In genomic region chr9:78447606-78447972, GRCm38 (mm10) we compare ENCODE assay signal across 8 mouse cellular contexts. TPM values are rescaled to one million over a fixed set of nuclear protein-coding genes. Genes with fewer than 3 reads are reported as not detected.
A peak's percentile ranks its signal among the peaks of the same experiment; 100 is the strongest.
DNase-seq lines count a peak whose midpoint lies in the region; ATAC-seq and TF ChIP-seq lines count a peak whose summit lies in the region.

No protein-coding gene starts in this region.

- peaks cover 2% of the 10 kb centered on the region; the same call in 1 of the 2 replicates for H3K36me3 ChIP-seq in heart, embryonic 11.5 days (ENCODE audit: control insufficient read depth, insufficient read depth, low read length)
- peaks cover 12% of the 10 kb centered on the region for H3K36me3 ChIP-seq in ES-Bruce4 (ENCODE audit: control insufficient read depth, insufficient read depth, low read length, poor library complexity, severe bottlenecking)
- peaks cover 23% of the 10 kb centered on the region for H3K36me3 ChIP-seq in hindbrain, embryonic 10.5 days

- TF ChIP-seq EP300 in ES-Bruce4 (IDR thresholded peaks at IDR 0.05; ENCODE audit: insufficient read depth, low read depth, low read length): no peak

- DNase-seq in heart, adult 11 months: no peak
- no peak for DNase-seq in hindbrain, embryonic 10.5 days (ENCODE audit: low spot score)
- no peak for DNase-seq in gastrocnemius, postnatal 36 days
- DNase-seq in layer of hippocampus, postnatal 36 days: no peak
- DNase-seq in spleen, adult 18-20 months: no peak

- peak overlapping the region; percentile 99 for H3K4me3 ChIP-seq in heart, embryonic 11.5 days (ENCODE audit: low read depth, low read length)
- H3K4me3 ChIP-seq in ES-Bruce4 (ENCODE audit: low read depth, low read length): peak overlapping the region; percentile 47
- H3K4me3 ChIP-seq in hindbrain, embryonic 10.5 days: peak overlapping the region; percentile 85

- peaks cover 9% of the 10 kb centered on the region for H3K4me1 ChIP-seq in heart, embryonic 11.5 days (ENCODE audit: control insufficient read depth, insufficient read depth, low read length)
- H3K4me1 ChIP-seq in ES-Bruce4 (ENCODE audit: control insufficient read depth, insufficient read depth, low read length): no peaks in the 10 kb centered on the region
- H3K4me1 ChIP-seq in hindbrain, embryonic 10.5 days (replicated peaks): peaks cover 20% of the 10 kb centered on the region

- H3K9me3 ChIP-seq in heart, embryonic 11.5 days (replicated peaks; ENCODE audit: control insufficient read depth, low read length): no peaks in the 10 kb centered on the region
- H3K9me3 ChIP-seq in ES-Bruce4 (replicated peaks; ENCODE audit: control insufficient read depth, insufficient read depth, low read length, poor library complexity, severe bottlenecking): no peaks in the 10 kb centered on the region
- no peaks in the 10 kb centered on the region for H3K9me3 ChIP-seq in hindbrain, embryonic 10.5 days

- WGBS in heart, embryonic 11.5 days (ENCODE audit: insufficient replicate concordance): 34% methylated on average over 9 of the region's 9 CpGs
- 32% methylated on average over 9 of the region's 9 CpGs for WGBS in hindbrain, embryonic 10.5 days

- peak overlapping the region; percentile 64 for H3K4me2 ChIP-seq in heart, embryonic 11.5 days

- no peak overlapping the region for H3K27ac ChIP-seq in heart, embryonic 11.5 days (ENCODE audit: low read depth, low read length)
- H3K27ac ChIP-seq in ES-Bruce4 (ENCODE audit: insufficient read depth, low read length): no peak overlapping the region
- peak overlapping the region; percentile 94 for H3K27ac ChIP-seq in hindbrain, embryonic 10.5 days

- intact Hi-C loops in gastrocnemius, postnatal 36 days (cut with DNase I): no loop called here

- no peak for ATAC-seq in heart, embryonic 11.5 days (replicated peaks; ENCODE audit: insufficient number of reproducible peaks, low FRiP score, low TSS enrichment)
- 0 out of 2 replicates have a peak, but pooled peaks have one; percentile 4 for ATAC-seq in megakaryocyte-erythroid progenitor cell, adult 5-6 weeks (replicated peaks; ENCODE audit: low FRiP score, low TSS enrichment, poor library complexity, severe bottlenecking)

- TF ChIP-seq CTCF in ES-Bruce4 (IDR thresholded peaks at IDR 0.05; ENCODE audit: low read depth, low read length): no peak

- peaks cover 36% of the 10 kb centered on the region for H3K27me3 ChIP-seq in heart, embryonic 11.5 days (ENCODE audit: control insufficient read depth, insufficient read depth, low read length)
- H3K27me3 ChIP-seq in ES-Bruce4 (ENCODE audit: control insufficient read depth, insufficient read depth, low read length, poor library complexity, severe bottlenecking): peaks cover 15% of the 10 kb centered on the region
- peaks cover 49% of the 10 kb centered on the region for H3K27me3 ChIP-seq in hindbrain, embryonic 10.5 days (ENCODE audit: insufficient read depth, poor library complexity, severe bottlenecking)

- peak overlapping the region; percentile 97 for H3K9ac ChIP-seq in heart, embryonic 11.5 days (ENCODE audit: low read depth, low read length)
- H3K9ac ChIP-seq in ES-Bruce4 (ENCODE audit: low read depth, poor library complexity, severe bottlenecking): peak overlapping the region; percentile 86

- no peak for TF ChIP-seq POLR2A in ES-Bruce4 (IDR thresholded peaks at IDR 0.05; ENCODE audit: insufficient read depth, low read length)

RNA-seq across cellular contexts. Expression of gene Mto1, which starts 0.4 kb away (rescaled TPM):
- 27.6 and 28.2 TPM in 2 replicates for polyA plus RNA-seq in heart, embryonic 11.5 days (2014; fragmentation: Nextera tagmentation; extraction: Ambion mirVana)
- 23.1 and 26.2 TPM in 2 replicates for polyA plus RNA-seq in ES-Bruce4 (2011; ENCODE audit: insufficient read depth, insufficient read length, low read depth, missing spikeins)
- polyA plus RNA-seq in hindbrain, embryonic 10.5 days (2016; fragmentation: Nextera tagmentation; extraction: Ambion mirVana): 22.6 and 25.1 TPM in 2 replicates
- 30.2 and 38.8 TPM in 2 replicates for total RNA-seq in megakaryocyte-erythroid progenitor cell, adult 5-6 weeks (2014; fragmentation: Nextera tagmentation)
- total RNA-seq in megakaryocyte-erythroid progenitor cell, adult 5-6 weeks (2017): 45.1 and 55.7 TPM in 2 replicates
- total RNA-seq in gastrocnemius, postnatal 36 days (2021): 10 to 100 TPM; 17.6 to 21.4 TPM
- total RNA-seq in layer of hippocampus, postnatal 36 days (2021): 10 to 100 TPM; 24.3 to 26.3 TPM

RNA-seq across cellular contexts. Expression of gene Gm17324, which starts 1.0 kb away (rescaled TPM):
- 0.46 TPM in 1 of 2 replicates, not detected in the other for polyA plus RNA-seq in heart, embryonic 11.5 days (2014; fragmentation: Nextera tagmentation; extraction: Ambion mirVana)
- polyA plus RNA-seq in ES-Bruce4 (2011; ENCODE audit: insufficient read depth, insufficient read length, low read depth, missing spikeins): not detected in 2 replicates
- polyA plus RNA-seq in hindbrain, embryonic 10.5 days (2016; fragmentation: Nextera tagmentation; extraction: Ambion mirVana): 0.55 and 0.68 TPM in 2 replicates
- not detected in 2 replicates for total RNA-seq in megakaryocyte-erythroid progenitor cell, adult 5-6 weeks (2014; fragmentation: Nextera tagmentation)
- 0.65 TPM in 1 of 2 replicates, not detected in the other for total RNA-seq in megakaryocyte-erythroid progenitor cell, adult 5-6 weeks (2017)
- not detected for total RNA-seq in gastrocnemius, postnatal 36 days (2021)
- total RNA-seq in layer of hippocampus, postnatal 36 days (2021): 1 to 10 TPM; 1.1 TPM

RNA-seq across cellular contexts. Expression of gene Cgas, which starts 4.6 kb away (rescaled TPM):
- polyA plus RNA-seq in heart, embryonic 11.5 days (2014; fragmentation: Nextera tagmentation; extraction: Ambion mirVana): 0.44 and 0.72 TPM in 2 replicates
- 1.1 and 1.2 TPM in 2 replicates for polyA plus RNA-seq in ES-Bruce4 (2011; ENCODE audit: insufficient read depth, insufficient read length, low read depth, missing spikeins)
- 0.20 and 0.46 TPM in 2 replicates for polyA plus RNA-seq in hindbrain, embryonic 10.5 days (2016; fragmentation: Nextera tagmentation; extraction: Ambion mirVana)
- total RNA-seq in megakaryocyte-erythroid progenitor cell, adult 5-6 weeks (2014; fragmentation: Nextera tagmentation): 7.4 and 7.5 TPM in 2 replicates
- total RNA-seq in megakaryocyte-erythroid progenitor cell, adult 5-6 weeks (2017): 6.9 and 8.9 TPM in 2 replicates
- total RNA-seq in gastrocnemius, postnatal 36 days (2021): under 1 TPM in 1 of 2 experiments, not detected in 1; 0.17 TPM
- under 1 TPM; 0.58 to 0.77 TPM for total RNA-seq in layer of hippocampus, postnatal 36 days (2021)

RNA-seq across cellular contexts. Expression of gene Eef1a1, which starts 41.4 kb away (rescaled TPM):
- 3,731 and 3,838 TPM in 2 replicates for polyA plus RNA-seq in heart, embryonic 11.5 days (2014; fragmentation: Nextera tagmentation; extraction: Ambion mirVana)
- 19,892 and 21,149 TPM in 2 replicates for polyA plus RNA-seq in ES-Bruce4 (2011; ENCODE audit: insufficient read depth, insufficient read length, low read depth, missing spikeins)
- 3,168 and 3,706 TPM in 2 replicates for polyA plus RNA-seq in hindbrain, embryonic 10.5 days (2016; fragmentation: Nextera tagmentation; extraction: Ambion mirVana)
- 11,779 and 12,959 TPM in 2 replicates for total RNA-seq in megakaryocyte-erythroid progenitor cell, adult 5-6 weeks (2014; fragmentation: Nextera tagmentation)
- 14,853 and 18,691 TPM in 2 replicates for total RNA-seq in megakaryocyte-erythroid progenitor cell, adult 5-6 weeks (2017)
- 100 to 1,000 TPM; 496 to 538 TPM for total RNA-seq in gastrocnemius, postnatal 36 days (2021)
- total RNA-seq in layer of hippocampus, postnatal 36 days (2021): 1,000 to 10,000 TPM; 2,932 to 3,031 TPM

RNA-seq across cellular contexts. Expression of gene Ddx43, which starts 52.0 kb away (rescaled TPM):
- 0.32 TPM in 1 of 2 replicates, not detected in the other for polyA plus RNA-seq in heart, embryonic 11.5 days (2014; fragmentation: Nextera tagmentation; extraction: Ambion mirVana)
- polyA plus RNA-seq in ES-Bruce4 (2011; ENCODE audit: insufficient read depth, insufficient read length, low read depth, missing spikeins): 2.8 and 4.9 TPM in 2 replicates
- polyA plus RNA-seq in hindbrain, embryonic 10.5 days (2016; fragmentation: Nextera tagmentation; extraction: Ambion mirVana): 0.10 and 0.21 TPM in 2 replicates
- total RNA-seq in megakaryocyte-erythroid progenitor cell, adult 5-6 weeks (2014; fragmentation: Nextera tagmentation): not detected in 2 replicates
- total RNA-seq in megakaryocyte-erythroid progenitor cell, adult 5-6 weeks (2017): not detected in 2 replicates
- not detected for total RNA-seq in gastrocnemius, postnatal 36 days (2021)
- total RNA-seq in layer of hippocampus, postnatal 36 days (2021): not detected

Comparison
In these comparisons a context has a peak if more than half of its experiments do, and no peak if none do; other contexts are left out.
1. H3K4me3 ChIP-seq: peak in every context shown above with its lines; median percentile 99 in heart, embryonic 11.5 days; 85 in hindbrain, embryonic 10.5 days; 47 in ES-Bruce4.
2. RNA of gene Cgas, which starts 4.6 kb away (total RNA-seq): 6.9 to 8.9 TPM in megakaryocyte-erythroid progenitor cell, adult 5-6 weeks; 0.58 to 0.77 TPM in layer of hippocampus, postnatal 36 days and 0.17 TPM in gastrocnemius, postnatal 36 days; every median in the first group is over 4 times any median in the second.